Mouse (Mus musculus) mesoderm, embryonic 11.5 days (tissue): ENCODE measurements around the gene 1700092M07Rik.
A peak's percentile ranks its signal among the peaks of the same experiment; 100 is the strongest.
"Not testable (repeated sequence)": the region's sequence is repeated elsewhere in the genome, so short reads cannot be mapped to it uniquely, and the experiment has no call there.

Experiments
- DNase-seq: peaks from one replicate; pipeline ENCODE4 v3.0.0-alpha.2; 2012; ENCODE audit warnings: low read depth, low spot score

1700092M07Rik gene

DNA sequence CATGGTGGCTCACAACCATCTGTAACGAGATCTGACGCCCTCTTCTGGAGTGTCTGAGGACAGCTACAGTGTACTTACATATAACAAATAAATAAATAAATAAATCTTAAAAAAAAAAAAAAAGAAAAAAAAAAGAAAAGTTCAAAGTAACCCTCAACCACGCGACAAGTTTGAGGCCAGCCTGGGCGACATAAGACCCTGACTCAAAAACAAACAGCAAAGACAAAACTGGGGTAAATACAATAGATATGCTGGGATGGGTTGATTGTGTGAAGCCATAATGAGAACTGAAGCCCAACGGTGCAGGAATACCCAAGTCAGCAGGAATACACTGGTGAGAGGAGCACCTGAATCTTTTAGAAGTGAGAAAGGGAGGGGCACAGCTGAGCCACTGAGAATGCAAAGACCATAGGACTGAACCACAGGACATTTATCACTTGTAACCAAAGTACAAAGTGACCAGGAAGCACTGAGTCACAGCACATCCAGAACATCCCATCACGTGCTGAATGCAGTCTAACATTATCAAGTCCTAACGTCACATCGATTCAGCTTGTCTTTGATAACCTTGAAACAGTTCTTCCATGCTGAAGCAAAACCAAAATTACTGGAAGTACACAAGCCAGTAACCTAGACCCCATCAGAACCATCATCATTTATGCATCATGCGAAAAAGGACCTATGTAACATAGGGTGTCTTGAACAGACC lies 23.6 kb upstream of the 1700092M07Rik start:
- no peak for DNase-seq

DNA sequence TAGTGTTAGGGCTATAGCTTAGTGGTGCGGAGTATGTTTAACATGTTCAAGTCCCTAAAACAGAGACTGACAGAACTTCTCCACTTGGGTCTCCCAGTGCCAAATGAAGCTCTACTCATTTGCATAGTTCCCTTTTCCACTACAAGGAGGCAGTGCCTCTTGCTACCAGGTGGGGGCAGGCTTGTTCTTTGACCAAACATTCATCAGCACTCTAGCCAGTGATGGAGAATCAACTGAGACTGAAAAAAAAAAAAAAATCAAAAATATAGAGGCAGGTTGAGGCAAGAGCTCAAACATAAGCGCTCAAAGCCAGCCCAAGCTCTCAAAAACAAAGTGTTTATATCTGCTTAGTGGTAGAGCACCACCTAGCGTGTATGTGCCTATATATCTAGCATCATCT lies 22.2 kb upstream of the 1700092M07Rik start:
- DNase-seq: peak; percentile 77

DNA sequence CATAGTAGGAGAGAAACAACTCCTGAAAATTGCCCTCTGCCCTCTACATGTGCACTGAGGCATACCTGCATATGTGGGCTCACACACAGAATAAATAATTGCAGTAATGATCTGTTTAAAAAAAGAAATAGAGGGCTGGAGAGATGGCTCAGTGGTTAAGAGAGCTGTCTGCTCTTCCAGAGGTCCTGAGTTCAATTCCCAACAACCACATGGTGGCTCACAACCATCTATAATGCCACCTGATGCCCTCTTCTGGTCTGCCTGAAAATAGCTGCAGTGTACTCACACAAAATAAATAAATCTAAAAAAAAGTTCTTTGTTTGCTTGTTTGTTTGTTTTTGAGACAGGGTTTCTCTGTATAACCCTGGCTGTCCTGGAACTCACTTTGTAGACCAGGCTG lies 21.5 kb upstream of the 1700092M07Rik start:
- not testable (repeated sequence) for DNase-seq

DNA sequence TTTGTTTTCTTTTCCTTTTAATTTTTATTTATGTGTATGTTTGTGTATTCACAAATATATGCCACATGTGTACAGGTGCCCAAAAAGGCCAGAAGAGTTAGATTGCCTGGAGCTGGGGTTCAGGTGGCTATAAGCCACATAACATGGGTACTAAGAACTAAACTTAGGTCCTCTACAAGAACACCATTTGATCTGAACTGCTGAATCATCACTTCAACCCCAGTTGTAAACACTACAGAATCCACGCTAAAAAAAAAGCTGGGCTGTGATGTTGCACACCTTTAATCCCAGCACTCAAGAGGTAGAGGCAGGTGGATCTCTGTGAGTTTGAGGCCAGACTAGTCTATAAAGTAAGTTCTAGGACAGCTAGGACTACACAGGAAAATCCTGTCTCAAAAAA lies 19.1 kb upstream of the 1700092M07Rik start:
- DNase-seq: no peak

DNA sequence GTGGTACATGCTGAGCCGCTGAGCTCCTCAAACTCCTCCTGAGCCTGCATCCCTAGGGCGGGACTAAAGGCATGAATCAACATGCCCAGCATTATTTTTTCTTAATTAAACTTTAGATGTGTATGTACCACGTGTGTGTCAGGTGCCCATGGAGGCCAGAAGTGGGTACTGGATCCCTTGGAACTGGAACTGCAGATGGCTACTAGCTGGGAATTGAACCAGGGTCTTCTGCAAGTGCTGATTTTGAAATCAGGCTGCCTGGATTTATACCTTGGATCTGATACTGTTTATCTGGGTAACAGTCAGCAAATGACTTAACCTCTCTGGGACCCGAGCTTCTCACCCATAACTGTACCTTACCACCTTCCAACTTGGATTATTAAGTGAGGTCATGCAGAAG lies 18.5 kb upstream of the 1700092M07Rik start:
- DNase-seq: no peak

DNA sequence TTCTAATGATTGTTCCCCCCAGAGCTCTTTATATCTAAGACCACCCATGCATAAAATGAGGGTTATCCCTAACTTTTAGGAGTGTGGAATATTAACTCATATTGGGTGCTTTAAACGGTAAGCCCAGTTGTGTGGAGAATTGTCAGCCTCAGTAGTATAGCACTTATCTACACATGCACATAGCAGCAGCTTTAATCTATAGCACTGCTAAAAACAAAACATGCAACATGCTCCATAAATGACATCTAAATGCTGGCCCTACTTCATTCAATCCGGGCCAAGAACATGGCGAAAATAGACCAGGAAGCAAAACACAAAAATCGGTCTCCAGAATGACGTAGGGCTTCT lies 18.0 kb upstream of the 1700092M07Rik start:
- DNase-seq: no peak

DNA sequence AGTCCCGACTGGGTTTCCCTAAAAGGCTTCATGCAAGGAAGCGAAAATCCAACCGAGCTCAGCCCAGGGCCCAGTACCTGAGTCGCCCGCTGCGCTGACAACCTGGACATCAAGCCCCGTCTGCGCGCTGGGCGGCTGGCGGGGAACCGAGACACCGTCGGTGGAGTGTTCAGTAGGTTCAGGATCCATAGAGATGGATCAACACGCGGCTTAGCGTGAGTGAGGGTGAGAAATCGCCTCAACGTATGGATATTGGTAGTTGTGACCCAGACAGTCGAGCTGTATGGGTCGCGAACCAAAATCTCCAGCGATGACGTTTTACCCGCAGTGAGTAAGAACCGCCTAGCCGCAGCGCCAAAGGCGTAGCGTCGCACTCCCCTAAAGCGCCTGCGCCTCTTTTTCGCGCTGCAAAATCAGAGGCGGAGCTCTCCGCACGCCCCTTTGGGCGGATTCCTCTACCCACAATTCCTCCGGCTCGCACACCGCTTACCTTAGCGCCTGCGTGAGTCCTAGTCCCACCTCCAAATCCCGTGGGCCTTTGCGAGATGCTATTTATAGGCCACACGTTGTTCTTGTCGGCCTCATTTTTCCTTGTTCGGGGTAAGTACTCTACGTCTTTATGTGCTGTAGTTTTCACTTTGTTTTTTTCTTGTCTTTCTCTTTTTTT lies 17.5 kb upstream of the 1700092M07Rik start, which contains the start of gene Slc3a2:
Slc3a2 (minus strand) TSS at position 463 of the 667 bp plus-strand sequence.
- peak; percentile 99 for DNase-seq

DNA sequence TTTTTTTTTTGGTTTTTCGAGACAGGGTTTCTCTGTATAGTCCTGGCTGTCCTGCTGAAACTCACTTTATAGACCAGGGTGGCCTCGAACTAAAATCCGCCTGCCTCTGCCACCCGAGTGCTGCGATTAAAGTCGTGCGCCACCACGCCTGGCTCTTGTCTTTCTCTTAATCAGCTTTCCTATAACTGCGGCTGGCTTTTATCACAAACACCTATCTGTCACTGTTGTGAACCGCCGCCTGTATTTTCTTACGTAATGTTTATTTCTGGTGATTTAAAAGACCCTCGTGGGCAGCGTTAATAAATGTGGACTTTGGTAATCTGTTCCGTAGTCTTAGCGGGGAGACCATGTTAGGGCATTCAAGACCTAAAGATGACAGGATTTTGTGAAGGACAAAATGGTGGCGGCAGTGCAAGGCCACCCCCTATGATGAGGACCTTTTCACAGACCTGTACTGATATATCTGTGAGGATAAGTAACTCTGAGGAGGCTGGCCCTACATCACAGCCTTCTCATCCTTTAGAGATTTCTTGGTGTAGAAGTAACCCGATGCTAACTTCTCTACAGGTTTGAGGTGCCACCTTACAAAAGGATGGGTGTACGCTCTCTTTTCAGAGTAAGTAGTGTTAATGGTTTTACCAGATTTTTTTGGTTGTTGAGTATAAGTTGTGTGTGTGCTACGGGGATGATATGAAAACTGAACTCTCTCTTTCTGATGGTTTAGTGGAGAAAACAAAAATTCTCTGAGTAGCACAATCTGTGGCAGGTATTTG lies 16.8 kb upstream of the 1700092M07Rik start:
- no peak for DNase-seq

DNA sequence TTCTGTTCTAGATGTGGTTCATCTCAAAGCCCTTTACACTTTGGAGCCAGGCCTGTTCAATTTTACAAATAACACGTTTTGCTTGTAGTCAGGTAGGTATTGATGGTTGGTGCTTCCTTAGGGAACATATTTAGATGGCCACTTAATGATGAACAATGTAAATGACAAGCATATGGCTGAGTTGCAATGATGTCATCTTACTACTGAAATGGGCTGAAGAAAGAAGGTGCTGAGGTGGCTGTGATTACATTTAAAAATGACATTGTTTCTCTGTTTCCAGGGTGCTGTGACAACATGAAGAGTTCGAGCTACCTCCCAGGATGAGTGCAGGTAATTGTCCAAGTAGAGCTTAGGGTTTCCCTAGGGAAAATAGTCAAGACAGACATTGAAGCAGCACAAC lies 16.1 kb upstream of the 1700092M07Rik start:
- DNase-seq: no peak

DNA sequence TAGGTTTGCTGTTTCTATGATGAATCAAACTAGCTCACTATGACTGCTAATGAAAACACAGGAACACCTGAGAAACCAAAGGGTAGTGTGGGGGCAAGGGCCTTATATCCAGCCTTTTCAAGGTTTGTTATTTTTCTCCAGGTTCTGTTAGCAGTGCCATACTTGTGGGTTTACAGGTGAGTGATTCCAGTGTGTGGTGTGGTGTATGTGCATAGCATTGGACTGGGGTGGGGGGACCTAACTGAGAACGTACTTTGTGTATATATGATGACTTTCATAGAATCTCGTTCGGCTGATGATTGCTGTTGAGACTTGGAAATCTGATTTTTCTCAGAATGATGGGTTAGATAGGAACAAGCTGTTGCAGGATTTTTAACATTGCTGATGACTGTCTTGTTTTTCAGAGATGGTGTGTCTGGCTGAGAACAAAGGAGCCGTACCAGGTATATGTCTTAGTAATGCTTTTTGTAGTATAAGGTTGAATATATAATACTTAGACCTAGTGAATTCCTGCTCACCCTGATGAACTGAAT lies 15.4 kb upstream of the 1700092M07Rik start:
- no peak for DNase-seq

DNA sequence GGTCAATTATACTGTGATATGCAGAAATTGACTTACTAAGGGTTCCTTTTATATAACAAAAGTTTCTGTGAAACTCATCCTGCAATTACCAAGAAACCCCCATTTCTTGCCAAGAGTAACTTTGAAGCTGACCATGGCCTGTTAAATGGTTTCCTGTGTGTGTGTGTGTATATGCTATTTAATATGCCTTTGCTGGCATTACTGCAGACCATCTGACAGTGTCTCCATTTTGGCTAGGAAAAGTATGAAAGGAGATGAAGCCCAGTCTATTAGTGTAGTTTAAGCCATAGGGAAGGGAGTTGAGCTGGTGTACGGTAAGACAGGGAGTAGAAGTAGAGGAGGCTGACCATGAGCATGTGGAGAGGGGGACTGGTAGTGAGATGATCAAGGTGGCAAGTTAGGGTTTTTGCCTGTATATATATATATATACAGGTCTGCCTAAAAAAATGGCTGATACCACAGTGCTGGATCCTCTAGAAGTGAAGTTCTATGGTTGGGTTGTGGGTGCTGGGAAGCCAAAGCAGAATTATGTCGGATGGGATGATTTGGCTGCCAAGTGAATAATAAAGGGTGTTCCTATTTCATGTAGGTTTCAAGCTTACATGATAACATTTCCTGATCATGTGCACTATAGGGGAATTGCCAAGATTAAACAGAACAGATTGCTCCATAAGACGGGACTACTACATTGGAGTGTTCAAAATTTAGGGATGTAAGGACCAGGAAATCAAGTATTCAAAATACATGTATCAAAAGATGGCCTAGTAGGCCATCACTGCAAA lies 13.7 kb upstream of the 1700092M07Rik start:
- DNase-seq: no peak

DNA sequence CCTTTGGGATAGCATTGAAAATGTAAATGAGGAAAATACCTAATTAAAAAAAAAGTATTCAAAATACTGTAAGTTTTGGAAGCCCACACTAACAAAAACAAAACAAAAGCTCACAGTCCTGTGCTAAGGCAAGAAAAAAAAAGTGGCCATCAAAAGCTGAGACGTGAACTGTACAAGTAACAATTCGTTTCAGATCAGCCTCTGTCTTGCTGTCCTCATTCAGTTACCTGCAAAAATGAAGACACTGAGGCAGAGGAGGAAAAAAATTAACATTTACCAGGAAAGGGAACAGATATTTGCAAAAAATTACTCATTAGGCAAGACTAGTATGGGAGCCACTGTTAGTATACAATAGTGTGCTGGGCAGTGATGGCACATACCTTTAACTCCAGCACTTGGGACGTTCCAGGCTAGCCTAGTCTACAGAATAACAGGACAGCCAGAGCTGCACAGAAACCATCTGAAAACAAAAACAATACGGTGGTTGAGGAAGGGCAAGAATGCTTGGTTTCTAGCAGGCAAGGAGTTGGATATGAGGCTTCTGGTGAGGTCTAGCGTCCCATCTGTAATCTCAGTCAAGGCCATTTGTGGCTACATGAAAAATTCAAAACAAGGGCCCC lies 12.9 kb upstream of the 1700092M07Rik start:
- no peak for DNase-seq

DNA sequence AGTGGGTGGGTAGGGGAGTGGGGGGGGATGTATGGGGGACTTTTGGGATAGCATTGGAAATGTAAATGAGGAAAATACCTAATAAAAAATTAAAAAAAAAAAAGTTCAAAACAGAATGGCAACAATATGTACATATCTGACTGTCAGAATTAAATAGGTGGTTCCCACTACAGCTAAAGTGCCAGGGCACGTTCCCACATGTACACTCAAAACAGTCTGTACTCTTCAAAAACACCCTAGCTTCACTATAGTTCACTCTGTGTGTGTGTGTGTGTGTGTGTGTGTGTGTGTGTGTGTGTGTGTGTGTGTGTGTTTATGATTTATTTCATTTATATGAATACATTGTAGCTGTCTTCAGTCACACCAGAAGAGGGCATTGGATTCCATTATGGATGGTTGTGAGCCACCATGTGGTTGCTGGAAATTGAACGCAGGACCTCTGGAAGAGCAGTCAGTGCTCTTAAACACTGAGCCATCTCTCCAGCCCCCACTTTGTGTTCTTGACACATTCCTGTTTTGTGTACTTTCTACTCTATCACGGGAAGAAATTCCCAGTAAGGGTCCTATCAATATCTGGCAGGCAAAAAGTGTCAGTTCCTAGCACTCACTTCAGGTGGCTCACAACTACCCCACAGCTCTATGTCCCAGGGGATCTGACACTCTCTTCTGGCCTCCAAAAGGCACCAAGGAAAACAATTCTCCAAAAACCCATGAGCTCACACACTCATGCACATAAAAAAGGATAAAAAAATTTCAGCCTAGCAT lies 12.0 kb upstream of the 1700092M07Rik start:
- DNase-seq: not testable (repeated sequence)

DNA sequence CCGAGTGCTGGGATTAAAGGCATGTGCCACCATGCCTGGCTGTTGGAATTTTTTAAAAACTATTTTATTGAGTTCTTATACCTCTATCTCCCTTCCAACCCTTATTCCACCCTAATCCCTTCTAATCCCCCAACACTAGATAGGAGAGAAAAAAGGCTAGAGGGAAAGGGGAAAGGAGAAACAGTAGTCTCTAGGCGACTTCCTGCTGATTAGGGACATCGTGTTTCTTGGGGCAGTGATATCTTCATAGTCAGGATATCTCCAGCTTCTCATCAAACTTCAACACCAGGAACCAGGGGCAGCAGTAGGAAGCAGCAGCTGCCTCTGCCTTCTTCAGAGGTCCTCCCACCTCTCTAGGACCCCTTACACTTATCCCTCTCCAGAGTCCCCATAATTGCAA lies 6.2 kb upstream of the 1700092M07Rik start:
- DNase-seq: no peak

DNA sequence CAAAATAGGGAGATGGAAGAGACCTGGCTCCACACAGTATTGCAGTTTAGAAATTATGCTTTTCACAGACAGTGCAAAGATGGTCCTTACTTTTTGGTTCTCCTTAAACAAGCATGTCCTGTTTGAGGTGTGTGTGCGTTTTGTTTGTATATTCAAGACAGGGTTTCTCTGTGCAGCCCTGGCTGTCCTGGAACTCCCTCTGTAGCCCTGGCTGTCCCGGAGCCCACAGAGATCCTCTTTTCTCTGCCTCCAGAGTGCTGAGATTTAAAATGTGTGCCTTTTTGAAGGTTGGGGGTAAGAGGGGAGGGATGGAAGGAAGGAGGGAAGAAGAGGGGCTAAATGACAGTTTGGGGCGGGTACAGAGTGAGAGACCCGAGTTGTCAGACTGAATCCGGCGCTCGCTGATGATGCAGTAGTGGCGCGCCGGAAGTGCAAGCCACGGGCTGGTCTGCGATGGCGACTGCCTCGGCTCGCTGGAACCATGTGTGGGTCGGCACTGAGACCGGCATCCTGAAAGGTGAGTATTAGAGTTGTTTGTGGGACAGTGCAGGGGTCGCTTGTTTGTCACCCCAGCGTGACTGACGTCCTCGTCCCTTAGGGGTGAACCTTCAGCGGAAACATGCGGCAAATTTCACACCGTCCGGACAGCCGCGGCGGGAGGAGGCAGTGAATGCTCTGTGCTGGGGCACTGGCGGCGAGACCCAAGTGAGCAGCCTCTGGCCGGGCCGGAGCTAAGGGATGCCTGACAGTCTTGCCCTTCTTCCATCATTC lies 4.9 kb upstream of the 1700092M07Rik start, which contains the start of gene Wdr74:
Wdr74 (plus strand) TSS at position 439 of the 771 bp plus-strand sequence.
- peak; percentile 94 for DNase-seq

DNA sequence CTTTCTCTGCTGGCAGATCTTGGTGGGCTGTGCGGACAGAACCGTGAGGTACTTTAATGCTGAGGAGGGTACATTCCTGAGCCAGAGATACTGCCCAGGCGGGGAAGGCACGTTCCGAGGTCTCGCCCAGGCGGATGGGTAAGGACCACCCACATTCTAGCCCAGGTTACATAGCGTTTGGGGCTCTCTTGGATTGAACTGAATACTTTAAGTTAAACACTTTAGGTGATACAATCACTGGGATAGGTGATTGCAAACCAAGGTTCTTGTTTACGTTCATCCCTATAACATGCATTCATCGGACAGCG lies 4.4 kb upstream of the 1700092M07Rik start:
- DNase-seq: no peak

DNA sequence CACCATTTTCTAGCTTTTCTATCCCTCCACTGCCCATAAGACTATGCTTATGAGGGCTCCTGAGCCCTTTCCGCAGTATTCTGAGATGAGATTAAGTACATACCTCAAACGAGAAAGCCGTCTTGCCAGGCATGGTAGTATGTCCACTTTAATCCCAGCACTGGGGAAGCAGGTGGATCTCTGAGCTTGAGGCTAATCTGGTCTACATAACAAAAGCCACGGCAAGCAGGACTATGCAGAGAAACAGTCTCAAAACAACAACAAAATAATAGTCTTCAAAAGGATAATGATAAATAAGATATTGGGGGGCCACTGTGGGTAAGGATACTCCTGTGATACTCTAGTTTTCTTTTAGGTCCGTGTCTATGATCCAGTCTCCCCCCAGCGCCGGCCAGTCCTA lies 1.6 kb upstream of the 1700092M07Rik start:
- DNase-seq: no peak

DNA sequence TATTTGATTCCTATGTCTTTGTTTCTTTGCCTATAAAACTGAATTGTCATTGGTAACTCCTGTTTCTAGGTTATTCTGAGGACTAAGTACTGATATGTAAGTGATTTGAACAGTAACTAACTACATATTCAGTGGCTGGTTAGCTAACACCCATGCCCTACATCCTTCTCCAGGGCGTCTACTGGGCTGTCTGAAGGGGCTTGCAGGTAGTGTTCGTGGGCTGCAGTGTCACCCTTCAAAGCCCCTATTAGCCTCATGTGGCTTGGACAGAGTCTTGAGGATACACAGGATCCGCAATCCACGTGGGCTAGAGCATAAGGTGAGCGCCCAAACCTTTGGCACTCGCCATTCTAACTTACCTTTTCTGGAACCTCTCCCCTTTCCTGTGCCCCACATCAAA lies 872 bp upstream of the 1700092M07Rik start:
- no peak for DNase-seq

DNA sequence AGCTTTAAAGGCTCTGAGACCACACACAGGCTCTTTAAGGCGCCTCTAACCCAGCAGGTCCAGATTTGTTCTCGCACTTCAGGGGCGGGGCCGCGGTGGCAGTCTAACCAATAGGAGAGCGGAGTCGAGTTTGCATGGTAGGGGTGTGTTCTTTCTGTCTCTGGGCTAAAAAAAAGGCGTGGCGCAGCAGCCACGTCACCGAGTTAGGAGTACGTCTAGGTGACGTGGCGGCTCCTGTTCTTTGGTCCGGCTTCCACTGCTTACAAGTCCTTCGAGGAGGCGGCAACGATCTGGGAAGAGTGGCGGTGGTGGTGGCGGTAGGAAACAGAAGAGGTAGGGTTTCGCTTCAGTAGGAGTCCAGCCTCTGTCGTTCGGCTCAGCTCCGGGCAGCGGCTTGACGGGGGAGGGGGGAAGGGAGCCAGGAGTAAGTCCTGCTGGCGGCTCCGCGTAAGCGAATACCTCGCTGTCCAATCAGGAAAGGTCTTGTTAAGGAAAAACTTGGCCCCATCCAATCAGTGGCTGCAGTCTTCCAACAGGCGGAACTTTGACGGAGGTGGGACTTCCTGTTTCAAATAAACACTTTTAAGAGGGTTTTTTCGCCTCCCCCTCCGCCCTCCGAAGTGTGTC lies 838 bp downstream of the 1700092M07Rik start, which contains the start of gene Stx5a:
Stx5a (plus strand) TSS at position 171 of the 627 bp plus-strand sequence.
- DNase-seq: peak; percentile 98
